Mouse (Mus musculus) embryonic fibroblast, embryonic 13.5 days (primary cell): ENCODE data around the gene Plin3. TPM values are rescaled to one million over a fixed set of nuclear protein-coding genes. Genes with fewer than 3 reads are reported as not detected.

Source experiments
- H3K27ac ChIP-seq: 2 replicates; pipeline ENCODE4 v1.5.1; 2012; ENCODE audit warnings: low read length, control low read depth, inconsistent platforms; ENCODE audit not compliant: insufficient read depth
- H3K4me1 ChIP-seq: 2 replicates; pipeline ENCODE4 v1.6.1; 2011; ENCODE audit warnings: low read length; ENCODE audit not compliant: control insufficient read depth, insufficient read depth
- H3K4me3 ChIP-seq: 2 replicates; pipeline ENCODE4 v1.5.1; 2011; ENCODE audit warnings: mild to moderate bottlenecking, control low read depth, low read length; ENCODE audit not compliant: insufficient read depth
- CTCF ChIP-seq: IDR thresholded peaks from 2 replicates; pipeline ENCODE4 v1.5.1; 2011; ENCODE audit warnings: mild to moderate bottlenecking, control low read depth, low read length, moderate library complexity, borderline replicate concordance; ENCODE audit not compliant: insufficient read depth
- POLR2A ChIP-seq: IDR thresholded peaks from 2 replicates; pipeline ENCODE4 v1.6.1; 2011; ENCODE audit warnings: low read depth, mild to moderate bottlenecking, control low read depth, low read length, moderate library complexity
- polyA plus RNA-seq: library from polyadenylated mRNA; stranded (reverse); fragments of >200 nt; gene quantifications from 2 replicates; pipeline ENCODE4 v1.2.4, GENCODE M21; 2011; ENCODE audit warnings: low read depth; ENCODE audit not compliant: missing spikeins, insufficient read length

Gene Plin3
- polyA plus RNA-seq, 1 experiment = 37.4 TPM

DNA sequence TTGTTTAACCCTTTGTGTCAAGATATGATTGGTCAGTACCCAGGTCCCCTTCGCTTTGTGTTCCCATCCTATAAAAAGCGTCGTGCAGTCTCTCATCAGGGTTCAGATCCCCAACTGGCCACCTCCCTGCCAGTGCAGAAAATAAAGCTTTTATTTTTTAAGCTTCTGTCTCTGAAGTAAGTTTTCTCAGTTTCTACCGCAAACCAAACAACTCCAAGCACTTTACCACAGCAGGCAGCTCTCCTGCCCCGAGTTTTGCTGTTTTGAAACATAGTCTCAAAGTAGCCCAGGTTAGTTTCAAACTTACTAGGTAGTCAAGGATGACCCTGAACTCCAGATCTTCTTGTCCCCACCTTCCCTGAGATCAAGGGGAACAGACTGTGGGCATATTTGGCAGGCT is 14.3 kb downstream of the Plin3 start:
- H3K4me1 ChIP-seq = peaks cover 5% of the 10 kb centered on the region
- TF ChIP-seq CTCF (no peak), POLR2A (no peak)
- H3K27ac ChIP-seq = peak overlapping the region; percentile 70; the same call in 1 of the 2 replicates
- H3K4me3 ChIP-seq = no peak overlapping the region

- TF ChIP-seq CTCF = no peak
- no peak for TF ChIP-seq POLR2A
- Histone ChIP-seq H3K4me1 (peaks cover 5% of the 10 kb centered on the region), H3K4me3 (no peak overlapping the region), H3K27ac (peak overlapping the region; percentile 70)
Observed at GRCm38 (mm10) chr17:56277567-56277893, 15.1 kb downstream of the Plin3 start.

- TF ChIP-seq POLR2A (peak; percentile 69), CTCF (no peak)
- H3K4me1 ChIP-seq = peaks cover 5% of the 10 kb centered on the region
- H3K27ac ChIP-seq = peak within 1 kb of the TSS; percentile 76
- H3K4me3 ChIP-seq = peak within 1 kb of the TSS; percentile 68
Observed at GRCm38 (mm10) chr17:56276643-56277566, 15.8 kb downstream of the Plin3 start, which contains the start of gene Ticam1. Ticam1 (minus strand) TSS chr17:56276786.

GRCm38 (mm10) chr17:56275842-56276480 is 16.7 kb downstream of the Plin3 start:
- Histone ChIP-seq H3K4me3 (peak overlapping the region; percentile 68), H3K4me1 (peaks cover 5% of the 10 kb centered on the region), H3K27ac (peak overlapping the region; percentile 76)
- TF ChIP-seq POLR2A (no peak), CTCF (no peak)

- Histone ChIP-seq H3K4me1 (peaks cover 5% of the 10 kb centered on the region), H3K4me3 (no peak overlapping the region), H3K27ac (no peak overlapping the region)
- TF ChIP-seq POLR2A (no peak), CTCF (no peak)
Observed at GRCm38 (mm10) chr17:56273986-56274385, 18.7 kb downstream of the Plin3 start.

DNA sequence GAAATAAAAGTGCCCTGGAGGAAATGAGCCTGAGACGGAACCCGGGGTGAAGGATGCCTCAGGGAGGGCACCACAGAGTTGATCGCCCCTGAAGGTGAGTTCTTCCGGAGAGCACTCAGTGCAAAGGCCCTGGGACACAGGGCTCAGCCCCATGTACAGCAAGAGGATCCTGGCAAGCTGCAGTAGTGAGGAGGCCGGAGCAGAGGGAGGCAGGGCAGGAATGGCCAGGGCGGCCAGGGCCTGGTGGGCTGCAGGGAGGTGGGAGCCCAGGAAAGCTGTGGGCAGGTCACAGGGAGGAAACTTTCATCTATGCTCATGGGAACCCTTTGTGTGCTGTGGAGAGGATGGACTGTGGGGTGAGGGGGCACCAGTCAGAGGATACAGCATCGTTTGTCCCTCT is 19.2 kb downstream of the Plin3 start:
- H3K4me3 ChIP-seq = no peak overlapping the region
- no peak overlapping the region for H3K27ac ChIP-seq
- TF ChIP-seq POLR2A (no peak), CTCF (no peak)
- peaks cover 5% of the 10 kb centered on the region for H3K4me1 ChIP-seq

GRCm38 (mm10) chr17:56272644-56273043 is 20.0 kb downstream of the Plin3 start:
- TF ChIP-seq POLR2A = no peak
- Histone ChIP-seq H3K4me1 (peaks cover 2% of the 10 kb centered on the region), H3K27ac (no peak overlapping the region), H3K4me3 (no peak overlapping the region)

DNA sequence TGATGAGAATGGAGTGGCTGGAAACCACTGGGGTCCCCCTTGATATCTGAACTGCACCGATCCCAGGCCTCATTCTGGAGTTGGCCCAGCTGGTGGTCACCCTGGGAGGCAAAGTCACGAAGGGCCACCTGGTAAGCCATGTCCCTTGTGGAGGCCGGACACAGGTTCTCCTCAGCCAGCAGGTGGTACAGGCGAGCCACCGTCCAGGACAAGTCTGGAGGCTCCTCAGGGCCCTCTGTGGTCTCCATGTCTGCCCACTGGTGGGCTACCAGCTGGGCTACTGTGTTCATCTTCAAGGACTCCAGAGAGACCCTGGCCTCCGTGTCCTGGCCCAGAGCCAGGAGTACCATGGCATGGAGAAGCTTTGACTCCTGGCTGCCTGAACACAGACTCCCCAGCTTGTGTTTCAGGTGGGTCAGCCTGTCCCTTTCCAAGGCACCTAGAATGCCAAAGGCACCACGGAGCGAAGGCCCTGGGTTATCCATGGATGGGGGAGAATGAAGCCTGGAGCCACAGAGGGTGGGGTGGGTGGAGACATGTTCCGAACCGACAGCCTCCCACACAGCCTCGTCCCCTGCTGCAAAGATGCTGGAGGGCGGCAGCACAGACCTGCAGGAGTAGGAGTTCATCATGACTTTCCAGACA is 20.9 kb downstream of the Plin3 start:
- Histone ChIP-seq H3K4me1 (peaks cover 2% of the 10 kb centered on the region), H3K27ac (no peak overlapping the region), H3K4me3 (no peak overlapping the region)
- TF ChIP-seq CTCF (no peak), POLR2A (no peak)

DNA sequence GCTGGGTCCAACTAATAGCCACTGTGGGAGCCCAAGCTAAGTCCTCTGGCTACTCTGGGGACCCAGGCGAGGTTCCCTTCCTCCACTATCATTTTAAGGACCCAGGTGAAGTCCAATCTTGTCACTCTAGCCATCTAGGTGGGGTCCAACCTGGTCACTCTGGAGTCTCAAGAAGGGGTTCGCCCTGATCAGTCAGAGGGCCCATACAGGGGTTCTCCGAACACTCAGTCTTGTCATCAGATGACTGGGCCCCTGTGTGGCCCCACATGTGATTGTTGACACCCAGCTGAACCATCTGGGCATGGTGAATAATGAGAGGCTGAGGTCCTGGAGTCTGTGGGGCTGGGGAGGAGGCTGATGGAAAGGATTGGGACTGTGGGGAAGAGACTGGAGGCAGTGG is 22.9 kb downstream of the Plin3 start:
- no peak overlapping the region for H3K4me3 ChIP-seq
- TF ChIP-seq POLR2A (no peak), CTCF (no peak)
- no peak overlapping the region for H3K27ac ChIP-seq
- H3K4me1 ChIP-seq = peaks cover 8% of the 10 kb centered on the region
